Mouse (Mus musculus) Muller cell, postnatal 12 days (primary cell): ENCODE measurements around the gene Scap.
A peak's percentile ranks its signal among the peaks of the same experiment; 100 is the strongest.
"Not testable (repeated sequence)": the region's sequence is repeated elsewhere in the genome, so short reads cannot be mapped to it uniquely, and the experiment has no call there.

Source experiments
- DNase-seq: peaks from one replicate; pipeline ENCODE4 v3.0.0-alpha.2; 2015; ENCODE audit errors: inconsistent ontology term

Gene Scap

DNA sequence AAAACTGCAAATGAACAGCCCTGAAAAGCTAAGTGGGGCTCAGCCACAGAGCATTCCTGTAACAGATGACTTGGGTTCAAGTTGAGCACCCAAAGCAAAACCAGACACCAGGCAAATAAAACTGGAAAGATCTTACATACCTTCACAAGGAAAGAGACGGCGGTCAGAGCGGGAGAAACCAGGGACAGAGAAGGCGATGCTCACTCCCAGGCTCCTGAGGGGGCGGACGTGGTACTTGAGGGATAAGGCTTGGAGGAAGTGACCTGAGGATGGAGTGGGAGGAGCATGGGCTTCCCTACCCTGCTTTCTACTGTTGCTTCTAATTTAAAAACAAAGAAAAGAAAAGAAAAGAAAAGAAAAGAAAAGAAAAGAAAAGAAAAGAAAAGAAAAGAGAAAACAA, 2.7 kb upstream of the Scap start:
- DNase-seq: no peak

DNA sequence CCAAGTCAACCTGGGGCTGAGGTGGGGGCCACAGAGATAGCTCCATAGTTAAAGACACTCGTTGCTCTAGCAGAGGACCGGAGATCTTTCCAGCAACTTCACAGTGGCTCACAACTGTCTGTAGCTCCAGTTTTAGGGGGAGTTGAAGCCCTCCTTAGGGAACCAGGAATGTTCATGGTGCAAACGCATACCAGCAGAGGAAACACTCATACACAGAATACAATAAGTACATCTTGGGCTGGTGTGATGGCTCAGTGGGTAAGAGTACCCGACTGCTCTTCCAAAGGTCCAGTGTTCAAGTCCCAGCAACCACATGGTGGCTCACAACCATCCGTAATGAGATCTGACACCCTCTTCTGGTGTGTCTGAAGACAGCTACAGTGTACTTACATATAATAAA, 2.2 kb upstream of the Scap start:
- not testable (repeated sequence) for DNase-seq

DNA sequence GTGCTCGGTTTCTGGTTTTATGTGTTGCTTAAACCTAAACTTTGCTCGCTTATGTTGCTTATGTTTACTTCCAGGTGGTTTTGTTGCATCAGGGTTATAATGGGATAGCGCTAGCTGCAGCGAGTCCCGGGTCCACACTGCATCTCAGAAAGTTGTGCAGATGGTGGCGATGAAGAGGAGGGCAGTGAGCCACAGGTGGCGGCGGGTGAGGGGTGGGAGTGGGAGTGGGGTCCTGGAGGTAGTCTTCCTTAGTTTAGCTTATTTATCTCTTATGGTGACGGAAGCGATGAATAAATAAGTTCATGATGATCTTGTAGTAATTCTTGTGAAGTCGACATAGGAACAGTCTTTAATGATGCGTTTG, 790 bp downstream of the Scap start:
- no peak for DNase-seq

DNA sequence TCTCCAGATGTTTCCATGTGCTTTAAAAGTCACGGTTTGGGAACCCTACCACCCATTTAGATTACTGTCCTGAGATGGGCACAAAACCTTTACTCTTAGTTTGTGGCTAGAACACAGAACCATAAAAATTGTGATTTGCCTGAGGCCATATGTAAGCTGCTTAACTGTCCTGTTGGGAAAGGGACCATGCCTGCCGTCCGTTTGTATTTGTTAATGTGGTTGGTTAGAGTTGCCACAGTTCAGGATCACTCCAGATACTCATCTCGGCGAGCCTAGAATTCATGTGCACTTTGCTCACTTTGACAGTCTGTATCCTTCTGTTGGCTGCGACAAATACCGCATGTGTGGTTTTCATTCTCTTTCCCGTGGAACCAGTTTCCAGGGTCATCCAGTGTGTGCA, 1.8 kb downstream of the Scap start:
- DNase-seq: no peak

- DNase-seq: no peak
Measured at GRCm38 (mm10) chr9:110340037-110340750, 7.1 kb downstream of the Scap start.

DNA sequence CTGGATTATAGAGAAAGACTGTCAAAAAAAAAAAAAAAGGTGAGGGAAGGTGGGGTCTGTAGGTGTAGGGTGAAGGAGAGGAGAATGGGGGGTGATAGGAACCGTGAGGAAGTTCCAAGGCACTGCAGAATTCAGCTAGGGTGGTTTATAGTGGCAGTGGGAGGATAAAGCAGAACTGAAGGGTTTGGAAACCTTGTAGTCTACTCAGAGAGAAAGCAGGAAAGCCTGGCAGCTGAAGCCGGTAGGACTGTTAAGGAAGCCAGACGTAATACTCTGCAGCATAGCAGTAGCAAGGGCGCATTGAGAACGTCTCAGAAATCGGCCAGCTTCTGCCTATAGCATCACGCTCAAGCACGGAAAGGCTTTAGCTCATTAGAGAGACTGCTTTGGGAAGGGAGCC, 8.9 kb downstream of the Scap start:
- DNase-seq: no peak

DNA sequence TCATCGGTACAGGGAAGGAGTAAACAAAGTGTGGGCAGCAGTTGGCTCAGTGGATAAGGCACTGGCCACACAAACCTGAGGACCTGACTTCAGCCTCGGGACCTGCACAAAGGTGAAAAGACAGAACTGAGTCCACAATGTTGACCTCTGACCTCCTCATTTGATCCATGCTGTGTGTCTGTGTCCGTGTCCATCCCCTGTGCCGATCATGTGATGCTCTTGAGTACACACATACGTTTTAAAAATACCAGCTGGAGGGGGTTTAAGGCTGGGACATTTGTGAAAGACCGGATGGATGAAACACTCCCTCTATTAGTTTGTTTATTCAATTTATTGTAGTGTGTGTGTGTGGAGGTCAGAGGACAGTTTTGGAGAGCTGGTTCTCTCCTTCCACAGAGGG, 10.7 kb downstream of the Scap start:
- no peak for DNase-seq

DNA sequence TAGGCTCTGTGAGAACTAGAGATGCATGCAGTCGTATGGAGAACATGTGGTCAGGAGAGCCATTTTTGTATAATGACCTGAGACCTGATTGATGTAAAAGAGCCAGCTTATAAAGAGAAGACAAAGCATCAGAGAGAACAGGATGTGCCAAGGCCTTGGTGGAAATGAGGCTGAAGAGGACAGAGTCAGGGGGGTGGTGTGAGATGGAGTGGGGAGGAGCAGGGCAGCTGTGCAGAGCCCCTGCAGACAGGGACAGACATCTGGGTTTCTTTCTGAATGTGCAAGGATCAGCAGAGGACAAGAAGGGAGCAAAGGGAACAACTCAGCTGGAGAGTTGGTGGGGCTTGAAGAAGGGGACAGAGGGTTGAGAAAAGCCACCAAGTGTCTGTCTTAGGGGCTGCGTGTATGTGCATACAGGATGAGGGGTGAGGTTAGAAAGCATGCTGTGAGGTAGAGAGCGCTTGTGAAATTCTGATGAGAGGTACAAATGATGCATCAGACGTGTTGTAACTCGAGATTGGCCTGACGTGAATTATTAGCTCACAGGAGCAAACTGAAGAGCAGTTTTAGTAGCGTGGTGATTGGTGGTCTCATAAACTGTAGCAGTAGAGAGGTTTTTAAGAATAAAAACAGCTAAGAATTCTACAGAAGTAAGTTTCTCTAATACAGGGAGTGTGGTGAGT, 12.1 kb downstream of the Scap start:
- DNase-seq: peak; percentile 21

GRCm38 (mm10) chr9:110348899-110349298, 15.8 kb downstream of the Scap start:
- DNase-seq: peak; percentile 35

GRCm38 (mm10) chr9:110350188-110350587, 17.1 kb downstream of the Scap start:
- no peak for DNase-seq

DNA sequence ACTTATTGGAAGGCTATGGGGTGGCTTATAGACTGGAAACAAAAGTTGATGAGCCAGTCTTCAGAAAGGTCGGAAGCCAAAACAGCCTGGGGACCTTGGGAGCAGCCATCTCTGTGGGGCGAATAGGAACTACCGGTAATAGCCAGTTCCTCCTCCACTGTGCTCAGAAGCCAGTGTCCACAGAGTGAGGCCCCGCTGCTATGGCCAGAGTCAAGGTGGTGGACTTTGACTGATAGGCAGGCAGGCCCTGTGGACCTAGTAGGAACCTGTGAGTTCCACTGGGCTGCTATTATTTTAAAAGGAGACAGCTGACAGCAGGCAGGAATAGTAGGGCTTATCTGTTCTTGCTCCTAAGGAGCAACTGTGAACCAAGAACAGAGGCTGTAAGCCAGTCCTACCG, 17.5 kb downstream of the Scap start:
- no peak for DNase-seq

- DNase-seq: no peak
Measured at GRCm38 (mm10) chr9:110351350-110351749, 18.3 kb downstream of the Scap start.

- DNase-seq: no peak
Measured at GRCm38 (mm10) chr9:110351932-110352632, 19.0 kb downstream of the Scap start.

DNA sequence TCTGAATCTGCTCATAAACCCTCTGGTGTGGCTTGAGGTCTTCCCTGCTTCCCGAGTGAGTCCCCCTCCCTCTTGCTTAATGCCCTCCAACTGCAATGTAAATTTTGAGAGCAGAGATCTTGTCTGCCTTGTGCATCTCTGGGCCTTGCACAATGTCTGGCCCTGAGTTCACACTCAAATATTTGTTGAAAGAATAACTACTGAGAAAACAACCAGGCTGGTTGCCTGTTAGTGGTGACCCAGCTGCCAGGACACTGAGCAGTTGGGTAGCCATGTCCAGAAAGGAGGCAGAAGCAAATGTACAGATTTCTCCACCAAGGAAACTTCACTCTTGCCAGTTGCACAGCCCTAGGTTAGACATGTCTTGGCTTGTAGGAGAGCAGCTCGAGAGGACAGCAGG, 25.3 kb downstream of the Scap start:
- no peak for DNase-seq

DNA sequence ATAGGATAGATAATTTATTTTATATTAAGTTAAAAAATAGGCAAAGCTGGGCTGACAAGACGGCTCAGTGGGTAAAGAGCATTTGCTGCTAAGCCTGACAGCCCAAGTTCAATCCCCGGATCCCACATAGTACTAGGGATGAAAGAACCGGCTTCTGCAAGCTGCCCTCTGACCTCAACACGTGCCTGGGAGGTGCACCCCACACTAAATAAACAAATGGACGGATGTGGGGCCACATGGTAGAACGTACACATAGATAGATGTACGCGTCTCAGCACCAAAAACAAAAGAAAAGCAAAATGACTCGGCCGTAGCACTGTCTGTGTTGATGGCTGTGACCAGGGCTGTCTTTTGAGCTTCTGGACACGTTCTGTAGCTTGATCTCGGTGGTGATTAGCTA, 28.2 kb downstream of the Scap start:
- no peak for DNase-seq

GRCm38 (mm10) chr9:110362337-110362736, 29.2 kb downstream of the Scap start:
- no peak for DNase-seq

DNA sequence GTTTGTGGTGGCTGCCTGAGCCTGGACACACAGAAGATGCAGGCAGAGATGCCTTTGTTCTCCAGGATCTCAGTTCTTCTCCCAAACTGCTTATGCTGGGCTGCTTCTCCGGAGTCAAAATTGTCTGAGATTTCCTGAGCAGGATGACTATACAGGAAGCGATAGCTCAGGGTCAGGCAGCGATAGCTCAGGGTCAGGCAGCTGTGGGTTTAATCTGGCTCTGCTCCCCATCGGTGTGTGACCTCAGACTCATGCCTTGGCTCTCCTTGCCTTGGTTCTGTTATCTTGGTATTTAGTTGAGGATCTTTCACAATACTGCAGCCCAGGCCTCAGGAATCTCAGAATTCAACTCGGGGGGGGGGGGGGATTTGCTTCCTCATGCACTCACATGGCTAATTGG, 33.7 kb downstream of the Scap start:
- DNase-seq: peak; percentile 56

GRCm38 (mm10) chr9:110369860-110370259, 36.8 kb downstream of the Scap start:
- no peak for DNase-seq

GRCm38 (mm10) chr9:110373871-110374270, 40.8 kb downstream of the Scap start:
- DNase-seq: no peak

GRCm38 (mm10) chr9:110375668-110376067, 42.6 kb downstream of the Scap start:
- no peak for DNase-seq

- DNase-seq: not testable (repeated sequence)
Measured at GRCm38 (mm10) chr9:110377655-110378054, 44.6 kb downstream of the Scap start.

DNA sequence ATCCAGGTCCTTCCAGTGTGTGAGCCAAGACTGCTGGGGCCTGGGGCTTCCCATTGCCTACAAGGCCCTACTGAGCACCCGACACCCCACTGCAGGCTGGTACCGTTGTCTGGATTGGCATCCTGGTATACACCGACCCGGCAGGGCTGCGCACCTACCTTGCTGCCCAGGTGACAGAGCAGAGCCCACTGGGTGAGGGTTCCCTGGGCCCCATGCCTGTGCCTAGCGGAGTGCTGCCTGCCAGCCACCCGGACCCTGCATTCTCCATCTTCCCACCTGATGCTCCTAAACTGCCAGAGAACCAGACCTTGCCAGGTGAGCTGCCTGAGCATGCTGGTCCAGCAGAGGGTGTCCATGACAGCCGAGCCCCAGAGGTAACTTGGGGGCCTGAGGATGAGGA, 46.3 kb downstream of the Scap start:
- DNase-seq: no peak

DNA sequence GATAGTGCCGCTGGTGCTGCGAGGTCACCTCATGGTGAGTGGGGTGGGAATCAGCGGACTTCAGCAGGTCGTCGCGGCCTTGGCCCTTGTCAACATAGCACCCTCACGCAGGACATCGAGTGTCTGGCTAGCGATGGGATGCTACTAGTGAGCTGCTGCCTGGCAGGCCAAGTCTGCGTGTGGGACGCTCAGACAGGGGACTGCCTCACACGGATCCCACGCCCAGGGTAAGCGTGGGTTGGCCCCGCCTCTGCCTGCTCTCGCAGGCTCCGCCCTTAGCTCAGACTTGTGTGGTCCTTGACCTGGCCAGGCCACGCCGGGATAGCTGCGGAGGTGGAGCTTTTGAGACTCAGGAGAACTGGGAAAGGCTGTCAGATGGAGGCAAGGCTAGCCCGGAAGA, 47.6 kb downstream of the Scap start:
- no peak for DNase-seq
